Mouse (Mus musculus) brain, embryonic 14.5 days (tissue): ENCODE measurements around the gene Tnfrsf11a.

Experiments
- CTCF ChIP-seq: fragments of 200-500 bp; IDR thresholded peaks from 2 replicates; pipeline ENCODE4 v1.5.1; 2012; ENCODE audit warnings: inconsistent platforms, mild to moderate bottlenecking, moderate library complexity, borderline replicate concordance; ENCODE audit not compliant: insufficient read depth, insufficient read length; ENCODE audit errors: extremely low read depth
- POLR2A ChIP-seq: fragments of 200-500 bp; IDR thresholded peaks from 2 replicates; pipeline ENCODE4 v1.6.1; 2012; ENCODE audit warnings: mild to moderate bottlenecking, inconsistent platforms, borderline replicate concordance; ENCODE audit not compliant: poor library complexity, insufficient read depth, insufficient read length, severe bottlenecking; ENCODE audit errors: extremely low read depth

- TF ChIP-seq POLR2A (no peak), CTCF (no peak)
Observed at GRCm38 (mm10) chr1:105748091-105748799, 32.3 kb upstream of the Tnfrsf11a start.
